Mouse (Mus musculus): Measurements from ENCODE around the gene Drc1. TPM values are rescaled to one million over a fixed set of nuclear protein-coding genes. Genes with fewer than 3 reads are reported as not detected.

The Drc1 gene
- polyA plus RNA-seq, 1 experiment from 2014 or later = 0.36 TPM

DNA sequence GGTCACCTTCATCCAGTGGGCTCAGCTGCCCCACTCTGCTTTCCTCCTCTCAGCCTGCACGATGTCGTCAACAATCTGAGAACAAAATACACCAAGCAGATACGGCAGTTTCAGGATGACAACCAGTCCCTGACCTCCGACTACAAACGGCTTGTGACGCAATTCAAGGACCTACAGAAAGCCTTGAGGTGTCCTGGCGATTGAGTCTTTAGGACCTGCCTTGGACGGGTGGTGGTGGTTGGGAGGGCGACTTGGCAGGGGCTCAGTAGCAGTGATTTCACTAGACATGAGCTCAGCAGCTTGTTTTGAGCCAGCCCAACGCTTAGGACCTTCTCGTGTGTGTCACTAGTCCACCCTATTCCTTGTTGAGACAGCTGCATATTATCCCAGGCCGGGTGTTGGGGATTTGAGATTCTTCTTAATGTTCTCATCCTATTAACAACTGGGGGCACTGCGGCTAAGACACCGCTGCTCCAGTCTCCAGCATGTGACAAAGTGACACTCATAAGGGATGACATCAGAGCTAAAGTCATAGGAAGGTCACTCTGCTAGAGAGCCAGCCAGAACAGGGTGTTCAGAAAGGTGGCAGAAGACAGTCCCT is 74.5 kb downstream of the Drc1 start:
- ChIA-PET CTCF (interaction anchor here (0.8 to 1.5 kb wide), 2 partner anchors 12 to 185 kb away, joined by 3 to 4 read pairs; no protein-coding TSS in a partner anchor), POLR2A (no interaction called here)
- in situ Hi-C loops (cut with MboI; ENCODE audit: low pct_unique_long_range_greater_than_20kb) = no loop called here
- DNase-seq (ENCODE audit: low read depth, low spot score) = no peak
- no peaks in the 10 kb centered on the region for H3K27me3 ChIP-seq
- no peak for TF ChIP-seq CTCF (IDR thresholded peaks at IDR 0.05)
- no peak for ATAC-seq

- no peak for DNase-seq (ENCODE audit: low read depth, low spot score)
- no peaks in the 10 kb centered on the region for H3K27me3 ChIP-seq
- no peak for ATAC-seq
- TF ChIP-seq CTCF (IDR thresholded peaks at IDR 0.05) = no peak
- in situ Hi-C loops (cut with MboI; ENCODE audit: low pct_unique_long_range_greater_than_20kb) = no loop called here
- ChIA-PET CTCF (interaction anchor here (0.8 kb wide), 2 partner anchors 14 to 186 kb away, joined by 3 to 4 read pairs; no protein-coding TSS in a partner anchor), POLR2A (no interaction called here)
These were observed 75.5 kb downstream of the Drc1 start for GRCm38 (mm10) chr5:30356647-30357046.

DNA sequence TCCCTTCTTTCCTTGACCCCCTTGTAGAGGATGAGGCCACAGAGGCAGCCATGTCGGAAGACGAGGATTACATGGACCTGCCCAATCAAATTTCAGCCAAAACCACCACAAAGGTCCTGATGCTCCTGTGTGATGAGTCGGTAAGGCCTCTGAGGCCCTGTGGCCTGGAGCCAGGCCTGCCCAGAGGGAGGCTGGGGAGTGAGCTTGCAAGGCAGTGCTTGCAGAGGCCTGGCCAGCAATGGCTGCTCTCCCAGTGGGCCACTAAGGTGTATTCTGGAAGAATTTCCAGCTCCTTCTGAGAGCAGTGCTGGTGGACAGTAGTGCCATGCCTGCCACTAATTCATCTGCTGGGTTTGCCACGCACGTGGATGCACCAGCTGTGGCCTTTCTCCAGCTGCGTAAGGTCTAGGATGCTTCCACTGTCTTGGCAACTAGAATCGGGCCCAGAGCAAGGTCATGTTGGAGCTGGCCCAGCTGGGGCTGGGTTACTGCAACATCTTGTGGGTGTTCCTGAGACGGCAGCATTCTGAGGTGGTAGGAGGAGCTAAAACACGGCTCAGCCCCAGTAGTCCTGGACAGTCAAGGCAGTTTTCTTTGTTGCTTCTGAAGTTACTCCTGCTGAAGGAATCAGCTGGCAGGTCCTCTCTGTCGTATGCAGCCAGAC is 77.4 kb downstream of the Drc1 start:
- ChIA-PET CTCF (no interaction called here), POLR2A (no interaction called here)
- no peak for TF ChIP-seq CTCF (IDR thresholded peaks at IDR 0.05)
- DNase-seq (ENCODE audit: low read depth, low spot score) (no peak), ATAC-seq (no peak)
- in situ Hi-C loops (cut with MboI; ENCODE audit: low pct_unique_long_range_greater_than_20kb) = no loop called here
- no peaks in the 10 kb centered on the region for H3K27me3 ChIP-seq

- no peak for TF ChIP-seq CTCF (IDR thresholded peaks at IDR 0.05)
- peaks cover 9% of the 10 kb centered on the region for H3K27me3 ChIP-seq
- ATAC-seq = no peak
- no peak for DNase-seq (ENCODE audit: low read depth, low spot score)
- ChIA-PET CTCF (no interaction called here), POLR2A (no interaction called here)
- in situ Hi-C loops (cut with MboI; ENCODE audit: low pct_unique_long_range_greater_than_20kb) = no loop called here
These were observed 86.2 kb downstream of the Drc1 start for GRCm38 (mm10) chr5:30367405-30367804.

GRCm38 (mm10) chr5:30369426-30369825 is 88.2 kb downstream of the Drc1 start:
- DNase-seq (ENCODE audit: low read depth, low spot score) (no peak), ATAC-seq (no peak)
- no peak for TF ChIP-seq CTCF (IDR thresholded peaks at IDR 0.05)
- in situ Hi-C loops (cut with MboI; ENCODE audit: low pct_unique_long_range_greater_than_20kb) = no loop called here
- CTCF ChIA-PET = no interaction called here
- H3K27me3 ChIP-seq = peaks cover 9% of the 10 kb centered on the region
- POLR2A ChIA-PET = no interaction called here

DNA sequence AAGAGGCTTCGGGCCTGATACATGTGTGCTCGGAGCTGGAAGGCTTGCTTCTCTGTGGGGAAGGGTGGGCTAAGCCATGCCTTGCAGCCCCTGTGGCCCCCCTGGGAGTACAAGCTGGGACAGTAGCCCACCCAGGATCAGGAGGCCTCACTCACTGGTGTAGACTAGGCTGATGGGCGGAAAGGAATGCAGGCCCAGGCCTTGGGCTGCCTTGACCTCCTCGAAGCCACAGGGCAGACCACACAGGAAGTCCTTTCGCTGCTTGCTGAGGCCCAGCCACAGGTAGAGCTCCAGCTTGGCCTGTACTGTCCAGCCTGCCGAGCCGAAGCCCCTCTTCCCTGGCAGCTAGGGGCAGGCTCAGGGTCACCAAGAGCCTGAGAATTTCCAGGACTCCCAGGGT is 101.7 kb downstream of the Drc1 start:
- no peak for ATAC-seq
- TF ChIP-seq CTCF (IDR thresholded peaks at IDR 0.05) = no peak
- POLR2A ChIA-PET = no interaction called here
- DNase-seq (ENCODE audit: low read depth, low spot score) = no peak
- H3K27me3 ChIP-seq = peaks cover 31% of the 10 kb centered on the region
- in situ Hi-C loops (cut with MboI; ENCODE audit: low pct_unique_long_range_greater_than_20kb) = no loop called here
- CTCF ChIA-PET = interaction anchor here (1.3 kb wide), 1 partner anchor 9 kb away, joined by 7 read pairs; no protein-coding TSS in a partner anchor

GRCm38 (mm10) chr5:30387726-30388125 is 106.5 kb downstream of the Drc1 start:
- ChIA-PET CTCF (interaction anchor here (1.4 kb wide), 1 partner anchor 41 kb away, joined by 3 read pairs; no protein-coding TSS in a partner anchor), POLR2A (no interaction called here)
- peaks cover 35% of the 10 kb centered on the region for H3K27me3 ChIP-seq
- no peak for TF ChIP-seq CTCF (IDR thresholded peaks at IDR 0.05)
- no peak for ATAC-seq
- DNase-seq (ENCODE audit: low read depth, low spot score) = no peak
- in situ Hi-C loops (cut with MboI; ENCODE audit: low pct_unique_long_range_greater_than_20kb) = no loop called here

GRCm38 (mm10) chr5:30389836-30390235 is 108.6 kb downstream of the Drc1 start:
- in situ Hi-C loops (cut with MboI; ENCODE audit: low pct_unique_long_range_greater_than_20kb) = no loop called here
- ATAC-seq = no peak
- ChIA-PET CTCF (interaction anchor here (1.3 kb wide), 1 partner anchor 246 kb away, joined by 3 read pairs; no protein-coding TSS in a partner anchor), POLR2A (no interaction called here)
- no peak for TF ChIP-seq CTCF (IDR thresholded peaks at IDR 0.05)
- DNase-seq (ENCODE audit: low read depth, low spot score) = no peak
- H3K27me3 ChIP-seq = peaks cover 35% of the 10 kb centered on the region

- no peak for TF ChIP-seq CTCF (IDR thresholded peaks at IDR 0.05)
- no peak for DNase-seq (ENCODE audit: low read depth, low spot score)
- peaks cover 30% of the 10 kb centered on the region for H3K27me3 ChIP-seq
- ATAC-seq = peak; percentile 62
- ChIA-PET CTCF (interaction anchor here (0.6 to 1.6 kb wide), 12 partner anchors 9 to 384 kb away, joined by 3 to 7 read pairs (median 3); partner anchors contain the start of gene Slc35f6), POLR2A (no interaction called here)
- in situ Hi-C loops (cut with MboI; ENCODE audit: low pct_unique_long_range_greater_than_20kb) = no loop called here
These were observed 110.3 kb downstream of the Drc1 start for GRCm38 (mm10) chr5:30391473-30391872.

DNA sequence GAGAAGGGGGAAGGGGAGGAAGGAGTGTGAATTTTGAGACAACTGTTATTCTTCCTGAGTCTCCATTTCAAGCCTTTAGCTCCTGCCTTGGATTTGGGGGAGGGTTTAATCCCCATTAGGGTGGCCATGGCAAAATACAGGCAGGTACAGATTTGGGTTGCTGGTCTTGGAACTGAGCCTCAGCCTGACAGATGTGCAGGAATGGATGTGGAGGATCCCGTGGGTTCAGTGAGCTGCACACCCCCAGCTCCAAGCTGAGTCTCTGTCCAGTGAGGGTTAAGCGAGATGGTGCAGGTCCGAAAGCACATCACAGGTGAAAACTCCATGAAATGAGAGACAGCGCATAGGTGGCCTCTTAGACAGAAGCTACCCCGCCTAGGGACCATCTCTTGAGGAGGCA is 119.3 kb downstream of the Drc1 start:
- POLR2A ChIA-PET = interaction anchor here (0.5 kb wide), 1 partner anchor 242 kb away, joined by 4 read pairs; no protein-coding TSS in a partner anchor
- no peak for TF ChIP-seq CTCF (IDR thresholded peaks at IDR 0.05)
- CTCF ChIA-PET = interaction anchor here (1.0 kb wide), 1 partner anchor 113 kb away, joined by 3 read pairs; no protein-coding TSS in a partner anchor
- ATAC-seq (no peak), DNase-seq (ENCODE audit: low read depth, low spot score) (no peak)
- H3K27me3 ChIP-seq = peaks cover 14% of the 10 kb centered on the region
- in situ Hi-C loops (cut with MboI; ENCODE audit: low pct_unique_long_range_greater_than_20kb) = no loop called here

GRCm38 (mm10) chr5:30401165-30401564 is 120.0 kb downstream of the Drc1 start:
- CTCF ChIA-PET = interaction anchor here (1.0 kb wide), 1 partner anchor 112 kb away, joined by 3 read pairs; no protein-coding TSS in a partner anchor
- ATAC-seq = no peak
- POLR2A ChIA-PET = interaction anchor here (0.5 kb wide), 2 partner anchors 24 to 241 kb away, joined by 3 to 4 read pairs; no protein-coding TSS in a partner anchor

More at GRCm38 (mm10) chr5:30401165-30401564, 120.0 kb downstream of the Drc1 start:
- in situ Hi-C loops (cut with MboI; ENCODE audit: low pct_unique_long_range_greater_than_20kb) = no loop called here
- DNase-seq (ENCODE audit: low read depth, low spot score) = no peak
- no peak for TF ChIP-seq CTCF (IDR thresholded peaks at IDR 0.05)
- peaks cover 14% of the 10 kb centered on the region for H3K27me3 ChIP-seq

Measured in Patski (cell line).